Mouse (Mus musculus): ENCODE results near the gene Gm45808. TPM values are rescaled to one million over a fixed set of nuclear protein-coding genes. Genes with fewer than 3 reads are reported as not detected.

The Gm45808 gene
- polyA plus RNA-seq, 1 experiment from 2014 or later, result not detected

GRCm38 (mm10) chr7:45457204-45458060, 29.2 kb downstream of the Gm45808 start:
- TF ChIP-seq CTCF (IDR thresholded peaks at IDR 0.05; ENCODE audit: low read depth), result no peak
- ATAC-seq, result peak; percentile 29
- Histone ChIP-seq H3K9me3 (ENCODE audit: control insufficient read depth) (no peaks in the 10 kb centered on the region), H3K9ac (ENCODE audit: low read depth, low read length) (peak overlapping the region; percentile 57), H3K27me3 (replicated peaks; ENCODE audit: control insufficient read depth, insufficient read depth, low read length) (no peaks in the 10 kb centered on the region), H3K4me2 (replicated peaks; ENCODE audit: low read depth) (peak overlapping the region; percentile 73), H3K4me3 (ENCODE audit: low read depth, low read length) (peak overlapping the region; percentile 74), H3K4me1 (replicated peaks; ENCODE audit: control insufficient read depth, insufficient read depth, low read length) (0 out of 2 replicates have a peak, but pooled peaks cover 9% of the 10 kb centered on the region), H3K27ac (ENCODE audit: low read depth, low read length) (peak overlapping the region; percentile 94), H3K36me3 (ENCODE audit: control insufficient read depth, insufficient read depth) (peaks cover 41% of the 10 kb centered on the region)
- 32% methylated on average over 9 of the region's 10 CpGs for whole genome bisulfite sequencing

- 0 out of 2 replicates have a peak overlapping the region, but pooled peaks have one; percentile 74 for H3K4me3 ChIP-seq (ENCODE audit: low read depth, low read length)
- 36% methylated on average over 9 of the region's 9 CpGs for WGBS
These were observed 29.8 kb downstream of the Gm45808 start for GRCm38 (mm10) chr7:45456721-45457203.

GRCm38 (mm10) chr7:45455932-45456696, 30.5 kb downstream of the Gm45808 start:
- H3K27ac ChIP-seq (ENCODE audit: low read depth, low read length), result peak overlapping the region; percentile 94; the same call in 1 of the 2 replicates
- H3K9ac ChIP-seq (ENCODE audit: low read depth, low read length), result no peak overlapping the region; the same call in 1 of the 2 replicates
- WGBS, result 76% methylated on average over 13 of the region's 13 CpGs
- no peak for ATAC-seq
- peaks cover 50% of the 10 kb centered on the region for H3K36me3 ChIP-seq (ENCODE audit: control insufficient read depth, insufficient read depth)
- H3K4me2 ChIP-seq (replicated peaks; ENCODE audit: low read depth), result no peak overlapping the region
- H3K4me1 ChIP-seq (replicated peaks; ENCODE audit: control insufficient read depth, insufficient read depth, low read length), result 0 out of 2 replicates have a peak, but pooled peaks cover 6% of the 10 kb centered on the region
- no peak for TF ChIP-seq CTCF (IDR thresholded peaks at IDR 0.05; ENCODE audit: low read depth)
- H3K4me3 ChIP-seq (ENCODE audit: low read depth, low read length), result no peak overlapping the region
- H3K9me3 ChIP-seq (ENCODE audit: control insufficient read depth), result no peaks in the 10 kb centered on the region
- H3K27me3 ChIP-seq (replicated peaks; ENCODE audit: control insufficient read depth, insufficient read depth, low read length), result no peaks in the 10 kb centered on the region

More at GRCm38 (mm10) chr7:45456721-45457203, 29.8 kb downstream of the Gm45808 start:
- H3K27me3 ChIP-seq (replicated peaks; ENCODE audit: control insufficient read depth, insufficient read depth, low read length), result no peaks in the 10 kb centered on the region
- no peaks in the 10 kb centered on the region for H3K9me3 ChIP-seq (ENCODE audit: control insufficient read depth)
- peak overlapping the region; percentile 94 for H3K27ac ChIP-seq (ENCODE audit: low read depth, low read length)
- H3K9ac ChIP-seq (ENCODE audit: low read depth, low read length), result peak overlapping the region; percentile 57
- H3K36me3 ChIP-seq (ENCODE audit: control insufficient read depth, insufficient read depth), result peaks cover 47% of the 10 kb centered on the region
- H3K4me2 ChIP-seq (replicated peaks; ENCODE audit: low read depth), result peak overlapping the region; percentile 73
- no peak for TF ChIP-seq CTCF (IDR thresholded peaks at IDR 0.05; ENCODE audit: low read depth)
- 0 out of 2 replicates have a peak, but pooled peaks cover 7% of the 10 kb centered on the region for H3K4me1 ChIP-seq (replicated peaks; ENCODE audit: control insufficient read depth, insufficient read depth, low read length)
- no peak for ATAC-seq

- H3K4me3 ChIP-seq (ENCODE audit: low read depth, low read length), result no peak overlapping the region
- no peaks in the 10 kb centered on the region for H3K4me1 ChIP-seq (replicated peaks; ENCODE audit: control insufficient read depth, insufficient read depth, low read length)
- no peak for ATAC-seq
- H3K27me3 ChIP-seq (replicated peaks; ENCODE audit: control insufficient read depth, insufficient read depth, low read length), result no peaks in the 10 kb centered on the region
- no peak overlapping the region for H3K9ac ChIP-seq (ENCODE audit: low read depth, low read length)
- no peak for TF ChIP-seq CTCF (IDR thresholded peaks at IDR 0.05; ENCODE audit: low read depth)
- WGBS, result 91% methylated on average over 15 of the region's 15 CpGs
- H3K36me3 ChIP-seq (ENCODE audit: control insufficient read depth, insufficient read depth), result peaks cover 52% of the 10 kb centered on the region
- no peak overlapping the region for H3K4me2 ChIP-seq (replicated peaks; ENCODE audit: low read depth)
- H3K27ac ChIP-seq (ENCODE audit: low read depth, low read length), result no peak overlapping the region
- H3K9me3 ChIP-seq (ENCODE audit: control insufficient read depth), result no peaks in the 10 kb centered on the region
These were observed 31.6 kb downstream of the Gm45808 start for GRCm38 (mm10) chr7:45454971-45455370.

- 56% methylated on average over 23 of the region's 23 CpGs for WGBS
- ATAC-seq, result peak; percentile 51
- peaks cover 37% of the 10 kb centered on the region; the same call in 1 of the 2 replicates for H3K36me3 ChIP-seq (ENCODE audit: control insufficient read depth, insufficient read depth)
- H3K27ac ChIP-seq (ENCODE audit: low read depth, low read length), result no peak overlapping the region
- H3K27me3 ChIP-seq (replicated peaks; ENCODE audit: control insufficient read depth, insufficient read depth, low read length), result no peaks in the 10 kb centered on the region
- peak; percentile 92 for TF ChIP-seq CTCF (IDR thresholded peaks at IDR 0.05; ENCODE audit: low read depth)
- H3K4me1 ChIP-seq (replicated peaks; ENCODE audit: control insufficient read depth, insufficient read depth, low read length), result no peaks in the 10 kb centered on the region
- H3K4me3 ChIP-seq (ENCODE audit: low read depth, low read length), result no peak overlapping the region
- no peak overlapping the region for H3K4me2 ChIP-seq (replicated peaks; ENCODE audit: low read depth)
- H3K9me3 ChIP-seq (ENCODE audit: control insufficient read depth), result no peaks in the 10 kb centered on the region
- H3K9ac ChIP-seq (ENCODE audit: low read depth, low read length), result no peak overlapping the region
These were observed 35.1 kb downstream of the Gm45808 start for GRCm38 (mm10) chr7:45451344-45451982.

All from intestine, postnatal 0 days (tissue).